In the genomic region with DNA sequence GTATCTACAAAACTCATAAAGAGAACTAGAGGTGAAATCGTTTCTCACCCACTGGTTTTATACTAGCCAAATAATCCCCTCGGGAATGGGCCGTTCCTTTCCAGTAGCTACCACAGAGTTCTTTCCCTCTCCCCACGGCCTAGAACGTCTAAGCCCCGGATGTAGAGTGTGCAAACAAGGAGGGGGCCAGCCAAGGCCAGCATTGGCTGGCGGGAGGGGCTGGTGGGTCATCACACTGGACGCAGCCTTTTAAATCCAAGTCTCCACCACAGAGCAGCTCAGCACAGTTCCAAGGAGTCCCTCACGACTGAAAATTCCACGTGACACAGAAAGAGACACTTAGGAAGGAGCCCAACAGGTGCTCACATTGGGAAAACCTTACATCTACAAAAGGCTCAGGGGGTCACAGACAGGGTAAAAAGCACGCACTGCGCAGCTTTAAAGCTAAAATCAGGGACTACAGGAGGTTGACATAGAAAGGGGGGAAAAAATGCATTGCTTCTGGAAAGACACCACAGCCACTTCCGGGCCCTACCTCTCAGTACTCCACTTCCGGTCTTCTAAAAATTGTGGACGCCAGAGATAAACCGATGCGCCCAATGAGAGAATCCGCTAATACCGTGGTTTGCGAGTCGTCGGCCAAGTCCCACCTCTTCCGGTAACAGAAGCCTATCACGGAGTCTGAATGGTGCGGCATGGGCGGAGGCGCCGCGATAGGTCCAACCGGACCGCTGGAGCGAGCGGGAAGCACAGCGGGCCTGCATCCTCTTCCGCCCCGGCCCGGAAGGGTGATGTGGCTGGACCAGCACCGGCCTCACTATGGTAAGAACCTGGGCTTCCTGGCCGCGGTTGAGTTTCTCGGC, we compare ENCODE assay signal across 8 mouse cellular contexts. TPM values are rescaled to one million over a fixed set of nuclear protein-coding genes. Genes with fewer than 3 reads are reported as not detected.
DNase-seq lines count a peak whose midpoint lies in the region; ATAC-seq lines count a peak whose summit lies in the region.

A gene (plus strand): TSS at position 162 of the 863 bp plus-strand sequence.
A gene (minus strand): TSS at position 647 of the 863 bp plus-strand sequence.

- peak within 1 kb of the TSS; percentile 90 for H3K27ac ChIP-seq in lung, embryonic 16.5 days (ENCODE audit: low read length)

- peak within 1 kb of the TSS; percentile 81 for H3K4me3 ChIP-seq in lung, embryonic 16.5 days (ENCODE audit: low read length)

- H3K9me3 ChIP-seq in lung, embryonic 16.5 days (ENCODE audit: control insufficient read depth, low read length) = no peaks in the 10 kb centered on the region

- H3K27me3 ChIP-seq in lung, embryonic 16.5 days (ENCODE audit: control insufficient read depth, insufficient read depth, low read depth, low read length) = no peaks in the 10 kb centered on the region

- peak; percentile 98 for DNase-seq in MEL-GATA-1-ER (ENCODE audit: extremely low read depth, low read depth)
- DNase-seq in cerebellum, adult 8-10 months = peak; percentile 96
- DNase-seq in forelimb bud, embryonic 11.5 days (ENCODE audit: low read depth, low spot score) = peak; percentile 96
- DNase-seq in layer of hippocampus, adult 9-10 months (ENCODE audit: low spot score) = peak; percentile 97
- DNase-seq in ovary, postnatal 10 days (ENCODE audit: low spot score) = peak; percentile 81
- DNase-seq in thymus, postnatal 10 days (ENCODE audit: low spot score in 2 of 2) = peak; percentile 81 to 82

- H3K9ac ChIP-seq in lung, embryonic 16.5 days (ENCODE audit: low read length) = peak within 1 kb of the TSS; percentile 81

- peaks cover 5% of the 10 kb centered on the region; the same call in 1 of the 2 replicates for H3K4me1 ChIP-seq in lung, embryonic 16.5 days (replicated peaks; ENCODE audit: control insufficient read depth, insufficient read depth, low read length)

- 2% methylated on average over 41 of the region's 41 CpGs for WGBS in lung, embryonic 16.5 days

- peak within 1 kb of the TSS; percentile 93 for H3K4me2 ChIP-seq in lung, embryonic 16.5 days (ENCODE audit: low read depth, low read length)

- peak; percentile 100 for ATAC-seq in hematopoietic stem cell, adult 5-6 weeks (replicated peaks in 1 of 2; ENCODE audit: insufficient read depth in 1 of 2, low FRiP score in 2 of 2, low TSS enrichment in 1 of 2, low read depth in 1 of 2, poor library complexity in 2 of 2, severe bottlenecking in 2 of 2)
- ATAC-seq in lung, embryonic 16.5 days (ENCODE audit: low read depth) = peak; percentile 100

- no peaks in the 10 kb centered on the region for H3K36me3 ChIP-seq in lung, embryonic 16.5 days (ENCODE audit: control insufficient read depth, insufficient read depth, low read length)

RNA-seq across cellular contexts. Expression of the first gene that starts in this region (rescaled TPM):
- total RNA-seq in hematopoietic stem cell, adult 5-6 weeks (2017) = 18.7 and 18.9 TPM in 2 replicates
- 48.2 and 54.3 TPM in 2 replicates for polyA plus RNA-seq in lung, embryonic 16.5 days (2015; fragmentation: Nextera tagmentation; extraction: Ambion mirVana)

RNA-seq across cellular contexts. Expression of the second gene that starts in this region (rescaled TPM):
- total RNA-seq in hematopoietic stem cell, adult 5-6 weeks (2017) = 38.2 and 48.4 TPM in 2 replicates
- polyA plus RNA-seq in lung, embryonic 16.5 days (2015; fragmentation: Nextera tagmentation; extraction: Ambion mirVana) = 14.3 and 16.9 TPM in 2 replicates

Comparison
In these comparisons a context has a peak if more than half of its experiments do, and no peak if none do; other contexts are left out.
1. Peak in every context shown above with its lines: DNase-seq, ATAC-seq, H3K4me3 ChIP-seq and H3K27ac ChIP-seq.